Mouse (Mus musculus) forebrain, embryonic 11.5 days (tissue): ENCODE data around the gene Myrf. TPM values are rescaled to one million over a fixed set of nuclear protein-coding genes. Genes with fewer than 3 reads are reported as not detected.

ENCODE experiments used
- ATAC-seq: fragments of 200-750 bp; cut with Nextera tagmentation; replicated peaks from 2 replicates; pipeline ENCODE4 v1.8.0; 2017; ENCODE audit warnings: moderate TSS enrichment; ENCODE audit not compliant: low FRiP score
- DNase-seq: peaks from one replicate; pipeline ENCODE4 v3.0.0-alpha.2; 2017; ENCODE audit warnings: low spot score
- H3K27ac ChIP-seq: fragments of 300-500 bp; sonication (generic); 2 replicates; pipeline ENCODE4 v1.5.1; 2014; ENCODE audit warnings: low read depth, low read length
- H3K27me3 ChIP-seq: fragments of 300-500 bp; sonication (generic); 2 replicates; pipeline ENCODE4 v1.6.1; 2014; ENCODE audit warnings: mild to moderate bottlenecking, low read length, mixed read lengths; ENCODE audit not compliant: control insufficient read depth, insufficient read depth
- H3K36me3 ChIP-seq: fragments of 300-500 bp; sonication (generic); 2 replicates; pipeline ENCODE4 v1.6.1; 2014; ENCODE audit warnings: mild to moderate bottlenecking, low read length, moderate library complexity, mixed read lengths; ENCODE audit not compliant: control insufficient read depth, insufficient read depth
- H3K4me1 ChIP-seq: fragments of 300-500 bp; sonication (generic); replicated peaks from 2 replicates; pipeline ENCODE4 v1.6.1; 2014; ENCODE audit warnings: low read length, mixed read lengths; ENCODE audit not compliant: control insufficient read depth, insufficient read depth
- H3K4me2 ChIP-seq: fragments of 300-500 bp; sonication (generic); 2 replicates; pipeline ENCODE4 v1.6.1; 2014; ENCODE audit warnings: low read depth, mild to moderate bottlenecking, low read length, moderate library complexity, mixed read lengths; ENCODE audit not compliant: severe bottlenecking
- H3K4me3 ChIP-seq: fragments of 300-500 bp; sonication (generic); 2 replicates; pipeline ENCODE4 v1.5.1; 2014; ENCODE audit warnings: low read depth, low read length
- H3K9ac ChIP-seq: fragments of 300-500 bp; sonication (generic); 2 replicates; pipeline ENCODE4 v1.6.1; 2014; ENCODE audit warnings: low read length
- H3K9me3 ChIP-seq: fragments of 300-500 bp; sonication (generic); 2 replicates; pipeline ENCODE4 v1.6.1; 2016; ENCODE audit warnings: low read length, mixed read lengths; ENCODE audit not compliant: control insufficient read depth
- WGBS: fragments of 180-500 bp; shearing (Covaris S2); extraction: QIAGEN DNeasy Blood & Tissue Kit; methylation state at CpG from one replicate; pipeline ENCODE4 v1.1.7; 2014; 5-methylcytosine and 5-hydroxymethylcytosine counted together
- polyA plus RNA-seq: library from polyadenylated mRNA; unstranded; fragments of >200 nt; fragmentation: Nextera tagmentation; extraction: Ambion mirVana; gene quantifications from 2 replicates; pipeline ENCODE4 v1.2.1, GENCODE M21; 2014

Myrf gene
- polyA plus RNA-seq, 1 experiment from 2014 or later, result 2.1 TPM

- 10% methylated on average over 5 of the region's 5 CpGs for WGBS
- peaks cover 3% of the 10 kb centered on the region; the same call in 1 of the 2 replicates for H3K27me3 ChIP-seq
- H3K4me2 ChIP-seq, result peak overlapping the region; percentile 19
- no peaks in the 10 kb centered on the region for H3K9me3 ChIP-seq
- H3K4me1 ChIP-seq, result peaks cover 22% of the 10 kb centered on the region
- peak overlapping the region; percentile 21; the same call in 1 of the 2 replicates for H3K27ac ChIP-seq
- H3K36me3 ChIP-seq, result no peaks in the 10 kb centered on the region
- no peak overlapping the region for H3K9ac ChIP-seq
- ATAC-seq (peak; percentile 57), DNase-seq (peak; percentile 69)
- no peak overlapping the region for H3K4me3 ChIP-seq
These were observed 37.2 kb upstream of the Myrf start for GRCm38 (mm10) chr19:10277759-10278158.

GRCm38 (mm10) chr19:10277331-10277730 lies 36.8 kb upstream of the Myrf start:
- peaks cover 3% of the 10 kb centered on the region; the same call in 1 of the 2 replicates for H3K27me3 ChIP-seq
- ATAC-seq (peak; percentile 57), DNase-seq (peak; percentile 75)
- no peaks in the 10 kb centered on the region for H3K9me3 ChIP-seq
- peak overlapping the region; percentile 19 for H3K4me2 ChIP-seq
- peak overlapping the region; percentile 21; the same call in 1 of the 2 replicates for H3K27ac ChIP-seq
- under 1% methylated on average over 17 of the region's 17 CpGs for WGBS
- no peak overlapping the region for H3K4me3 ChIP-seq
- no peak overlapping the region for H3K9ac ChIP-seq
- peaks cover 22% of the 10 kb centered on the region for H3K4me1 ChIP-seq
- no peaks in the 10 kb centered on the region for H3K36me3 ChIP-seq

- 71% methylated on average over 12 of the region's 12 CpGs for WGBS
- Histone ChIP-seq H3K9ac (no peak overlapping the region), H3K4me1 (peaks cover 22% of the 10 kb centered on the region)
These were observed 36.1 kb upstream of the Myrf start for GRCm38 (mm10) chr19:10276483-10277144.

GRCm38 (mm10) chr19:10274056-10274455 lies 33.5 kb upstream of the Myrf start:
- H3K27ac ChIP-seq, result no peak overlapping the region
- DNase-seq (no peak), ATAC-seq (no peak)
- H3K4me1 ChIP-seq, result peaks cover 22% of the 10 kb centered on the region
- no peaks in the 10 kb centered on the region for H3K9me3 ChIP-seq
- no peaks in the 10 kb centered on the region for H3K36me3 ChIP-seq
- H3K9ac ChIP-seq, result no peak overlapping the region; the same call in 1 of the 2 replicates
- no peak overlapping the region for H3K4me2 ChIP-seq
- 33% methylated on average over 5 of the region's 5 CpGs for WGBS
- H3K4me3 ChIP-seq, result no peak overlapping the region
- H3K27me3 ChIP-seq, result peaks cover 3% of the 10 kb centered on the region; the same call in 1 of the 2 replicates

More at GRCm38 (mm10) chr19:10276483-10277144, 36.1 kb upstream of the Myrf start:
- no peak for ATAC-seq
- DNase-seq, result no peak
- no peaks in the 10 kb centered on the region for H3K36me3 ChIP-seq
- peaks cover 3% of the 10 kb centered on the region; the same call in 1 of the 2 replicates for H3K27me3 ChIP-seq
- H3K4me3 ChIP-seq, result no peak overlapping the region
- no peak overlapping the region for H3K4me2 ChIP-seq
- no peak overlapping the region for H3K27ac ChIP-seq
- H3K9me3 ChIP-seq, result no peaks in the 10 kb centered on the region

- ATAC-seq (peak; percentile 59), DNase-seq (peak; percentile 66)
- Histone ChIP-seq H3K4me3 (no peak overlapping the region), H3K4me2 (no peak overlapping the region), H3K9ac (no peak overlapping the region; the same call in none of the 2 replicates), H3K27ac (no peak overlapping the region), H3K36me3 (no peaks in the 10 kb centered on the region), H3K9me3 (no peaks in the 10 kb centered on the region), H3K4me1 (peaks cover 17% of the 10 kb centered on the region; the same call in 1 of the 2 replicates), H3K27me3 (peaks cover 3% of the 10 kb centered on the region; the same call in 1 of the 2 replicates)
- 39% methylated on average over 11 of the region's 11 CpGs for WGBS
These were observed 32.2 kb upstream of the Myrf start for GRCm38 (mm10) chr19:10272746-10273145.

GRCm38 (mm10) chr19:10271592-10271991 lies 31.0 kb upstream of the Myrf start:
- WGBS, result 93% methylated on average over 7 of the region's 7 CpGs
- ATAC-seq (no peak), DNase-seq (no peak)
- Histone ChIP-seq H3K4me2 (no peak overlapping the region), H3K4me3 (no peak overlapping the region), H3K36me3 (no peaks in the 10 kb centered on the region), H3K9ac (no peak overlapping the region), H3K9me3 (no peaks in the 10 kb centered on the region), H3K27me3 (peaks cover 3% of the 10 kb centered on the region; the same call in 1 of the 2 replicates), H3K4me1 (peaks cover 7% of the 10 kb centered on the region; the same call in 1 of the 2 replicates), H3K27ac (no peak overlapping the region)

- Histone ChIP-seq H3K36me3 (no peaks in the 10 kb centered on the region), H3K27me3 (no peaks in the 10 kb centered on the region), H3K4me1 (peaks cover 5% of the 10 kb centered on the region; the same call in 1 of the 2 replicates), H3K4me2 (no peak overlapping the region), H3K27ac (no peak overlapping the region), H3K9me3 (no peaks in the 10 kb centered on the region), H3K9ac (no peak overlapping the region), H3K4me3 (no peak overlapping the region)
- DNase-seq (no peak), ATAC-seq (no peak)
- WGBS, result 84% methylated on average over 5 of the region's 5 CpGs
These were observed 29.8 kb upstream of the Myrf start for GRCm38 (mm10) chr19:10270356-10270755.

GRCm38 (mm10) chr19:10268851-10269250 lies 28.3 kb upstream of the Myrf start:
- H3K27me3 ChIP-seq, result no peaks in the 10 kb centered on the region
- 85% methylated on average over 15 of the region's 15 CpGs for WGBS
- no peak for ATAC-seq

More at GRCm38 (mm10) chr19:10268851-10269250, 28.3 kb upstream of the Myrf start:
- Histone ChIP-seq H3K27ac (no peak overlapping the region), H3K9ac (no peak overlapping the region), H3K4me3 (no peak overlapping the region), H3K9me3 (no peaks in the 10 kb centered on the region), H3K36me3 (no peaks in the 10 kb centered on the region), H3K4me2 (no peak overlapping the region), H3K4me1 (no peaks in the 10 kb centered on the region; the same call in 1 of the 2 replicates)
- no peak for DNase-seq
